Mouse (Mus musculus) forebrain, embryonic 13.5 days (tissue): ENCODE measurements around the gene Rab44. TPM values are rescaled to one million over a fixed set of nuclear protein-coding genes. Genes with fewer than 3 reads are reported as not detected.
A peak's percentile ranks its signal among the peaks of the same experiment; 100 is the strongest.

Source experiments
- ATAC-seq: fragments of 200-750 bp; cut with Nextera tagmentation; 2 replicates; pipeline ENCODE4 v1.8.0; 2017
- H3K27ac ChIP-seq: fragments of 300-500 bp; sonication (generic); 2 replicates; pipeline ENCODE4 v1.5.1; 2015; ENCODE audit warnings: inconsistent platforms, mild to moderate bottlenecking, moderate library complexity
- H3K27me3 ChIP-seq: fragments of 300-500 bp; sonication (generic); 2 replicates; pipeline ENCODE4 v1.6.1; 2015; ENCODE audit warnings: mild to moderate bottlenecking, inconsistent platforms
- H3K36me3 ChIP-seq: fragments of 300-500 bp; sonication (generic); 2 replicates; pipeline ENCODE4 v1.6.1; 2015; ENCODE audit warnings: mild to moderate bottlenecking, inconsistent platforms; ENCODE audit not compliant: poor library complexity, severe bottlenecking
- H3K4me1 ChIP-seq: fragments of 300-500 bp; sonication (generic); 2 replicates; pipeline ENCODE4 v1.6.1; 2015; ENCODE audit warnings: inconsistent platforms
- H3K4me2 ChIP-seq: fragments of 300-500 bp; sonication (generic); 2 replicates; pipeline ENCODE4 v1.6.1; 2015; ENCODE audit warnings: inconsistent platforms, mild to moderate bottlenecking, moderate library complexity
- H3K4me3 ChIP-seq: fragments of 300-500 bp; sonication (generic); 2 replicates; pipeline ENCODE4 v1.5.1; 2015; ENCODE audit warnings: mild to moderate bottlenecking, inconsistent platforms
- H3K9ac ChIP-seq: fragments of 300-500 bp; sonication (generic); 2 replicates; pipeline ENCODE4 v1.6.1; 2015; ENCODE audit warnings: mild to moderate bottlenecking, inconsistent platforms
- H3K9me3 ChIP-seq: fragments of 300-500 bp; sonication (generic); replicated peaks from 2 replicates; pipeline ENCODE4 v1.6.1; 2016; ENCODE audit warnings: inconsistent platforms
- WGBS: fragments of 180-500 bp; shearing (Covaris S2); methylation state at CpG from one replicate; pipeline ENCODE4 v1.1.7; 2015; 5-methylcytosine and 5-hydroxymethylcytosine counted together
- polyA plus RNA-seq: library from polyadenylated mRNA; unstranded; fragments of >200 nt; fragmentation: Nextera tagmentation; extraction: Ambion mirVana; gene quantifications from 2 replicates; pipeline ENCODE4 v1.2.1, GENCODE M21; 2015

Gene Rab44
- polyA plus RNA-seq, 1 experiment from 2014 or later: not detected

GRCm38 (mm10) chr17:29173165-29173564 lies 59.2 kb downstream of the Rab44 start:
- H3K4me1 ChIP-seq: peaks cover 17% of the 10 kb centered on the region
- no peak overlapping the region for H3K4me2 ChIP-seq
- no peak for ATAC-seq
- no peaks in the 10 kb centered on the region for H3K27me3 ChIP-seq
- H3K27ac ChIP-seq: no peak overlapping the region
- no peaks in the 10 kb centered on the region for H3K36me3 ChIP-seq
- no peak overlapping the region for H3K4me3 ChIP-seq
- WGBS: 67% methylated on average over 8 of the region's 8 CpGs
- H3K9ac ChIP-seq: no peak overlapping the region
- H3K9me3 ChIP-seq: no peaks in the 10 kb centered on the region

- no peak overlapping the region for H3K4me2 ChIP-seq
- no peak overlapping the region for H3K4me3 ChIP-seq
- H3K36me3 ChIP-seq: no peaks in the 10 kb centered on the region
- H3K4me1 ChIP-seq: peaks cover 17% of the 10 kb centered on the region
- 82% methylated on average over 3 of the region's 3 CpGs for WGBS
- no peaks in the 10 kb centered on the region for H3K27me3 ChIP-seq
- peak overlapping the region; percentile 69; the same call in 1 of the 2 replicates for H3K27ac ChIP-seq
- no peak overlapping the region for H3K9ac ChIP-seq
- no peaks in the 10 kb centered on the region for H3K9me3 ChIP-seq
- no peak for ATAC-seq
Measured at GRCm38 (mm10) chr17:29175693-29176092, 61.7 kb downstream of the Rab44 start.

GRCm38 (mm10) chr17:29176391-29177267 lies 62.7 kb downstream of the Rab44 start:
- ATAC-seq: peak; percentile 83
- H3K36me3 ChIP-seq: no peaks in the 10 kb centered on the region
- H3K4me3 ChIP-seq: 0 out of 2 replicates have a peak overlapping the region, but pooled peaks have one; percentile 9
- H3K9me3 ChIP-seq: no peaks in the 10 kb centered on the region
- peaks cover 17% of the 10 kb centered on the region for H3K4me1 ChIP-seq
- 14% methylated on average over 9 of the region's 9 CpGs for WGBS
- 0 out of 2 replicates have a peak overlapping the region, but pooled peaks have one; percentile 21 for H3K9ac ChIP-seq
- H3K27ac ChIP-seq: peak overlapping the region; percentile 69
- H3K4me2 ChIP-seq: peak overlapping the region; percentile 33
- no peaks in the 10 kb centered on the region for H3K27me3 ChIP-seq

- WGBS: 68% methylated on average over 9 of the region's 9 CpGs
- Histone ChIP-seq H3K27me3 (no peaks in the 10 kb centered on the region; the same call in 1 of the 2 replicates), H3K36me3 (no peaks in the 10 kb centered on the region), H3K9me3 (no peaks in the 10 kb centered on the region), H3K9ac (no peak overlapping the region), H3K4me1 (peaks cover 21% of the 10 kb centered on the region), H3K4me2 (no peak overlapping the region), H3K27ac (no peak overlapping the region), H3K4me3 (no peak overlapping the region)
- ATAC-seq: no peak
Measured at GRCm38 (mm10) chr17:29178503-29179059, 64.6 kb downstream of the Rab44 start.

GRCm38 (mm10) chr17:29179917-29180316 lies 66.0 kb downstream of the Rab44 start:
- H3K4me1 ChIP-seq: peaks cover 21% of the 10 kb centered on the region
- ATAC-seq: no peak
- no peaks in the 10 kb centered on the region for H3K36me3 ChIP-seq
- H3K9me3 ChIP-seq: no peaks in the 10 kb centered on the region
- no peak overlapping the region for H3K9ac ChIP-seq
- no peak overlapping the region for H3K4me3 ChIP-seq
- no peak overlapping the region for H3K4me2 ChIP-seq
- WGBS: 82% methylated on average over 6 of the region's 6 CpGs
- H3K27ac ChIP-seq: no peak overlapping the region
- no peaks in the 10 kb centered on the region; the same call in 1 of the 2 replicates for H3K27me3 ChIP-seq

- H3K4me3 ChIP-seq: no peak overlapping the region
- H3K27ac ChIP-seq: no peak overlapping the region
- WGBS: 86% methylated on average over 4 of the region's 4 CpGs
- ATAC-seq: no peak
- H3K27me3 ChIP-seq: no peaks in the 10 kb centered on the region; the same call in 1 of the 2 replicates
- H3K9ac ChIP-seq: no peak overlapping the region
- no peaks in the 10 kb centered on the region for H3K36me3 ChIP-seq
- no peaks in the 10 kb centered on the region for H3K9me3 ChIP-seq
- H3K4me1 ChIP-seq: peaks cover 26% of the 10 kb centered on the region
- H3K4me2 ChIP-seq: no peak overlapping the region
Measured at GRCm38 (mm10) chr17:29180406-29181127, 66.6 kb downstream of the Rab44 start.

GRCm38 (mm10) chr17:29181751-29182150 lies 67.8 kb downstream of the Rab44 start:
- ATAC-seq: no peak
- Histone ChIP-seq H3K4me3 (no peak overlapping the region), H3K9me3 (no peaks in the 10 kb centered on the region)

GRCm38 (mm10) chr17:29183162-29183561 lies 69.2 kb downstream of the Rab44 start:
- H3K36me3 ChIP-seq: no peaks in the 10 kb centered on the region
- H3K27ac ChIP-seq: no peak overlapping the region
- WGBS: 68% methylated on average over 11 of the region's 11 CpGs
- H3K9me3 ChIP-seq: no peaks in the 10 kb centered on the region
- H3K4me1 ChIP-seq: peaks cover 31% of the 10 kb centered on the region
- H3K9ac ChIP-seq: no peak overlapping the region
- no peak overlapping the region for H3K4me2 ChIP-seq
- H3K27me3 ChIP-seq: no peaks in the 10 kb centered on the region; the same call in 1 of the 2 replicates
- no peak overlapping the region for H3K4me3 ChIP-seq
- no peak for ATAC-seq

More at GRCm38 (mm10) chr17:29181751-29182150, 67.8 kb downstream of the Rab44 start:
- 89% methylated on average over 5 of the region's 5 CpGs for WGBS
- no peaks in the 10 kb centered on the region for H3K36me3 ChIP-seq
- no peak overlapping the region for H3K27ac ChIP-seq
- H3K9ac ChIP-seq: no peak overlapping the region
- H3K4me1 ChIP-seq: peaks cover 23% of the 10 kb centered on the region
- H3K4me2 ChIP-seq: no peak overlapping the region
- no peaks in the 10 kb centered on the region; the same call in 1 of the 2 replicates for H3K27me3 ChIP-seq

GRCm38 (mm10) chr17:29185376-29186046 lies 71.6 kb downstream of the Rab44 start:
- Histone ChIP-seq H3K36me3 (no peaks in the 10 kb centered on the region), H3K9me3 (no peaks in the 10 kb centered on the region), H3K4me1 (peaks cover 38% of the 10 kb centered on the region), H3K9ac (no peak overlapping the region), H3K27ac (peak overlapping the region; percentile 25; the same call in 1 of the 2 replicates), H3K27me3 (peaks cover 11% of the 10 kb centered on the region), H3K4me3 (no peak overlapping the region), H3K4me2 (no peak overlapping the region)
- ATAC-seq: no peak
- whole genome bisulfite sequencing: 43% methylated on average over 7 of the region's 7 CpGs

- 5% methylated on average over 10 of the region's 10 CpGs for WGBS
Measured at GRCm38 (mm10) chr17:29186989-29187859, 73.3 kb downstream of the Rab44 start.

GRCm38 (mm10) chr17:29188989-29189388 lies 75.0 kb downstream of the Rab44 start:
- 4% methylated on average over 12 of the region's 12 CpGs for WGBS
- peak overlapping the region; percentile 18 for H3K4me2 ChIP-seq
- H3K27me3 ChIP-seq: peaks cover 18% of the 10 kb centered on the region
- H3K4me3 ChIP-seq: no peak overlapping the region
- H3K36me3 ChIP-seq: no peaks in the 10 kb centered on the region
- H3K4me1 ChIP-seq: peaks cover 42% of the 10 kb centered on the region
- no peaks in the 10 kb centered on the region for H3K9me3 ChIP-seq
- H3K27ac ChIP-seq: no peak overlapping the region
- H3K9ac ChIP-seq: no peak overlapping the region
- ATAC-seq: no peak

More at GRCm38 (mm10) chr17:29186989-29187859, 73.3 kb downstream of the Rab44 start:
- H3K9me3 ChIP-seq: no peaks in the 10 kb centered on the region
- peaks cover 18% of the 10 kb centered on the region for H3K27me3 ChIP-seq
- H3K36me3 ChIP-seq: no peaks in the 10 kb centered on the region
- H3K4me3 ChIP-seq: no peak overlapping the region
- H3K27ac ChIP-seq: peak overlapping the region; percentile 68
- no peak overlapping the region for H3K4me2 ChIP-seq
- no peak overlapping the region for H3K9ac ChIP-seq
- H3K4me1 ChIP-seq: peaks cover 38% of the 10 kb centered on the region
- peak; percentile 34; the same call in 1 of the 2 replicates for ATAC-seq
